Mouse (Mus musculus) hindbrain, postnatal 0 days (tissue): ENCODE measurements around the gene Mafg. TPM values are rescaled to one million over a fixed set of nuclear protein-coding genes. Genes with fewer than 3 reads are reported as not detected.

Source experiments
- ATAC-seq: fragments of 200-750 bp; cut with Nextera tagmentation; 2 replicates; pipeline ENCODE4 v1.8.0; 2017; ENCODE audit warnings: mild to moderate bottlenecking, moderate TSS enrichment, moderate library complexity
- DNase-seq: peaks from one replicate; pipeline ENCODE4 v3.0.0-alpha.2; 2015; ENCODE audit warnings: low spot score
- H3K27ac ChIP-seq: fragments of 300-500 bp; sonication (generic); 2 replicates; pipeline ENCODE4 v1.5.1; 2014; ENCODE audit warnings: mild to moderate bottlenecking
- H3K27me3 ChIP-seq: fragments of 300-500 bp; sonication (generic); 2 replicates; pipeline ENCODE4 v1.6.1; 2014; ENCODE audit warnings: low read length, mixed read lengths; ENCODE audit not compliant: insufficient read depth
- H3K36me3 ChIP-seq: fragments of 300-500 bp; sonication (generic); 2 replicates; pipeline ENCODE4 v1.6.1; 2014; ENCODE audit warnings: low read length, mixed read lengths; ENCODE audit not compliant: insufficient read depth
- H3K4me1 ChIP-seq: fragments of 300-500 bp; sonication (generic); 2 replicates; pipeline ENCODE4 v1.6.1; 2014; ENCODE audit warnings: antibody characterized with exemption, low read length, mixed read lengths; ENCODE audit not compliant: insufficient read depth
- H3K4me2 ChIP-seq: fragments of 300-500 bp; sonication (generic); 2 replicates; pipeline ENCODE4 v1.6.1; 2014; ENCODE audit warnings: low read depth, mild to moderate bottlenecking, low read length, moderate library complexity, mixed read lengths
- H3K4me3 ChIP-seq: fragments of 300-500 bp; sonication (generic); 2 replicates; pipeline ENCODE4 v1.5.1; 2014; ENCODE audit warnings: low read length
- H3K9ac ChIP-seq: fragments of 300-500 bp; sonication (generic); replicated peaks from 2 replicates; pipeline ENCODE4 v1.6.1; 2014; ENCODE audit warnings: mild to moderate bottlenecking, low read length, moderate library complexity, mixed read lengths
- H3K9me3 ChIP-seq: fragments of 300-500 bp; sonication (generic); 2 replicates; pipeline ENCODE4 v1.6.1; 2016; ENCODE audit warnings: low read length, mixed read lengths
- CTCF ChIP-seq: IDR thresholded peaks from 2 replicates; pipeline ENCODE4 v1.5.1; 2016; ENCODE audit warnings: antibody characterized with exemption, control low read depth, low read depth
- WGBS: fragments of 180-500 bp; shearing (Covaris S2); extraction: QIAGEN DNeasy Blood & Tissue Kit; methylation state at CpG from one replicate; pipeline ENCODE4 v1.1.7; 2014; 5-methylcytosine and 5-hydroxymethylcytosine counted together
- microRNA-seq, 2 experiments: library from miRNA; unstranded; fragments of <30 nt; microRNA quantifications; one replicate each; pipeline ENCODE4; 2016
- polyA plus RNA-seq: library from polyadenylated mRNA; unstranded; fragments of >200 nt; fragmentation: Nextera tagmentation; extraction: Ambion mirVana; gene quantifications from 2 replicates; pipeline ENCODE4 v1.2.1, GENCODE M21; 2015
- total RNA-seq: library from RNA; depleted of rRNA; stranded (reverse); fragments of >200 nt; gene quantifications from 2 replicates; pipeline ENCODE4 v1.2.3, GENCODE M21; 2014; rRNA removed

The Mafg gene
- total and polyA plus RNA-seq, 2 experiments from 2014 or later, result 38.9 to 39.3 TPM

DNA sequence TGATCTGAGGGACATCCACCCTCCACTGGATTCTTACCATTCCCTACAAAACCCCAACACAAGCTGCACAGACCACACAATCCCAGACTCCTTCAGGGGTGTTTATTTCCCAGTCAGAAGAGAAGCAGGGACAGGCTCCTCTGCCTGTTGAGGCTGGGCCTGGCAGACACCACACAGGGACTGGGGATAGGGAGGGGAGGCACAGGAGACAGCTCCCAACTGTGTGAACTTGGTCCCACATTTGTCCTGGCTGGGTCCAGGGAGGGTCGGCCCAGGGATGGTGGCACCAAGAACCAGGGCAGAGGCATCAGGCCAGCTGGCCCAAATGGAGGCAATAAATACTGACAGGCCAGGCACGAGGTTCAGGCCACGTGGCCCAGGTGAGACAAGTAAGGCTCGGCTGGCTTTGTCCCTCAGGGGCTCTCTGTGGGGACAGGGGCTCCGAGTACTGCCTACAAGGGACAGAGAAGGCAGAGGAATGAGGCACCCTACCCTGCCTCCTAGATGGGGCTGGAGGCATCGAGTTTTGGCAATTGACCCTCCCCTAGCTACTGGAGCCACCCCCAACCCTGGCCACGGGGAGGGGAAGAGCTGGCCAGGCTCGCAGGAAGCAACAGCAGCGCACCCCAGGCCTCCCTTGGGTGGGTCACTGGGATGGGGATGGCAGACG lies 55.2 kb downstream of the Mafg start:
- DNase-seq, result no peak
- H3K36me3 ChIP-seq, result peaks cover 24% of the 10 kb centered on the region
- TF ChIP-seq CTCF, result no peak
- no peak for ATAC-seq
- 86% methylated on average over 10 of the region's 10 CpGs for WGBS
- no peak overlapping the region for H3K9ac ChIP-seq
- H3K4me2 ChIP-seq, result no peak overlapping the region
- H3K4me3 ChIP-seq, result no peak overlapping the region
- H3K4me1 ChIP-seq, result peaks cover 18% of the 10 kb centered on the region
- H3K9me3 ChIP-seq, result no peaks in the 10 kb centered on the region
- H3K27ac ChIP-seq, result no peak overlapping the region
- no peaks in the 10 kb centered on the region for H3K27me3 ChIP-seq

DNA sequence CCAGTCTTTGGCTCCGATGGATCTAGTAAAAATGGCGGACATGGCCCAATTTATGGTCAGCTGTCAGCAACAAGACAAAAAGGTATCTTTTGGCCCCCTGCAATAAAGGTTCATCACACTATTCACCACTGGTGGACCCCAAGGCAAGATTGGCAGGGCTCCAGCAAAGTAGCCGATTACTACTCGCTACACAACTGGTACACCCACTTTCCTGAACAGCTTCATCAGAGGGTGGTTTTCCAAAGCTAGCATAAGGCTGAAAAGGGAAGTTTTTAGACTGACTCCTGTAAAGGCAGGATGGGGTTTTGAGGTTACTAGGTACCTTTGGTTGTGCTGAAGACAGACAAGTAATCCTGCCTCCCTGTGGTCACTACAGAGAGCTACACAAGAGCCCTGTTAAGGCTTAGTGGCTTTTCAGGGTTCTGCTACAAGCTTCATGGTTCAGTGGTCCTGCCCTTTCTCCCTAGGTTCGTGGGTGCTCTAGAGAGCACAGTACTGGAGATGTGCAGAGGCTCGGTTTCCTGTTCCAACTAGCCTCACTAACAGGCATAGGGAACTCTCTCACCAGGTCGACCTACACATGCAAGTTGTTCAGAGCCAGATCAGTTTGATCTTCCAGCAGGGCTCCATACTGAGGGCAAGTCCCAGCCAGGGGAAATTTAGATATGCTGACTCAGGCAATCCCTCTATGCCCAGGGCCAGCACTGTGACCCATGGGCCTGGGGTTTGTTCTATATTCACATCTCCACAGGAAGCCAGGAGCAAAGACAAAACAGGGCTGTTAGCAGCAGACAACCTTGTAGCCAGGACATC lies 56.0 kb downstream of the Mafg start:
- WGBS, result 78% methylated on average over 7 of the region's 7 CpGs
- DNase-seq, result peak; percentile 63

GRCm38 (mm10) chr11:120576365-120576981 lies 56.9 kb downstream of the Mafg start:
- peaks cover 24% of the 10 kb centered on the region for H3K36me3 ChIP-seq
- no peak overlapping the region for H3K4me3 ChIP-seq
- no peak overlapping the region for H3K9ac ChIP-seq
- 93% methylated on average over 3 of the region's 3 CpGs for WGBS
- no peaks in the 10 kb centered on the region for H3K27me3 ChIP-seq
- peaks cover 16% of the 10 kb centered on the region for H3K4me1 ChIP-seq
- no peak overlapping the region for H3K4me2 ChIP-seq
- no peak for DNase-seq
- ATAC-seq, result no peak
- H3K9me3 ChIP-seq, result no peaks in the 10 kb centered on the region
- H3K27ac ChIP-seq, result no peak overlapping the region
- TF ChIP-seq CTCF, result no peak

More for the DNA sequence above, 56.0 kb downstream of the Mafg start:
- Histone ChIP-seq H3K36me3 (peaks cover 24% of the 10 kb centered on the region), H3K4me2 (no peak overlapping the region), H3K4me1 (peaks cover 18% of the 10 kb centered on the region), H3K27me3 (no peaks in the 10 kb centered on the region), H3K9ac (no peak overlapping the region), H3K27ac (no peak overlapping the region), H3K9me3 (no peaks in the 10 kb centered on the region), H3K4me3 (no peak overlapping the region)
- no peak for ATAC-seq
- peak; percentile 68 for TF ChIP-seq CTCF

- Histone ChIP-seq H3K27me3 (no peaks in the 10 kb centered on the region), H3K4me2 (no peak overlapping the region), H3K36me3 (peaks cover 27% of the 10 kb centered on the region), H3K27ac (no peak overlapping the region), H3K4me3 (no peak overlapping the region), H3K9me3 (no peaks in the 10 kb centered on the region), H3K9ac (no peak overlapping the region), H3K4me1 (peaks cover 20% of the 10 kb centered on the region)
- TF ChIP-seq CTCF, result no peak
- ATAC-seq (no peak), DNase-seq (no peak)
These were observed 57.5 kb downstream of the Mafg start for GRCm38 (mm10) chr11:120575940-120576339.

Small RNAs within 50 kb of the gene (microRNA-seq; reads per million reads assigned to microRNA genes)
- gene Mir6936, result 0.72 to 1.2 reads per million in 2 experiments

Other genes starting within 250 kb of the Mafg start
Only the 30 nearest of the 32 such genes appear.
- gene Pde6g, start 180.1 kb downstream of the Mafg start, total RNA-seq, result not detected in 2 replicates
- 0.23 TPM in 1 of 2 replicates, not detected in the other for gene Pde6g, start 180.1 kb downstream of the Mafg start, polyA plus RNA-seq
- gene Oxld1, start 175.5 kb downstream of the Mafg start, total RNA-seq, result 11.7 and 11.9 TPM in 2 replicates
- gene Oxld1, start 175.5 kb downstream of the Mafg start, polyA plus RNA-seq, result 13.3 and 13.6 TPM in 2 replicates
- 10.4 and 15.4 TPM in 2 replicates for gene Ccdc137, start 175.5 kb downstream of the Mafg start, total RNA-seq
- 17.3 and 18.7 TPM in 2 replicates for gene Ccdc137, start 175.5 kb downstream of the Mafg start, polyA plus RNA-seq
- gene Arl16, start 166.0 kb downstream of the Mafg start, total RNA-seq, result 67.2 and 113 TPM in 2 replicates
- gene Arl16, start 166.0 kb downstream of the Mafg start, polyA plus RNA-seq, result 71.2 and 73.0 TPM in 2 replicates
- 37.5 and 52.4 TPM in 2 replicates for gene Mrpl12, start 149.0 kb downstream of the Mafg start, total RNA-seq
- 147 and 155 TPM in 2 replicates for gene Mrpl12, start 149.0 kb downstream of the Mafg start, polyA plus RNA-seq
- 41.3 and 52.5 TPM in 2 replicates for gene Slc25a10, start 141.8 kb downstream of the Mafg start, total RNA-seq
- 28.0 and 28.8 TPM in 2 replicates for gene Slc25a10, start 141.8 kb downstream of the Mafg start, polyA plus RNA-seq
- gene Gcgr, start 102.9 kb downstream of the Mafg start, total RNA-seq, result 0.99 and 3.1 TPM in 2 replicates
- 1.0 TPM in 2 replicates for gene Gcgr, start 102.9 kb downstream of the Mafg start, polyA plus RNA-seq
- 144 and 192 TPM in 2 replicates for gene Mcrip1, start 83.9 kb downstream of the Mafg start, total RNA-seq
- gene Mcrip1, start 83.9 kb downstream of the Mafg start, polyA plus RNA-seq, result 250 and 257 TPM in 2 replicates
- not detected in 2 replicates for gene Ppp1r27, start 82.5 kb downstream of the Mafg start, total RNA-seq
- not detected in 2 replicates for gene Ppp1r27, start 82.5 kb downstream of the Mafg start, polyA plus RNA-seq
- 147 and 174 TPM in 2 replicates for gene P4hb, start 60.3 kb downstream of the Mafg start, total RNA-seq
- 222 TPM in 2 replicates for gene P4hb, start 60.3 kb downstream of the Mafg start, polyA plus RNA-seq
- gene Arhgdia, start 52.0 kb downstream of the Mafg start, total RNA-seq, result 252 and 297 TPM in 2 replicates
- 403 and 425 TPM in 2 replicates for gene Arhgdia, start 52.0 kb downstream of the Mafg start, polyA plus RNA-seq
- 95.2 and 114 TPM in 2 replicates for gene Alyref, start 35.2 kb downstream of the Mafg start, total RNA-seq
- gene Alyref, start 35.2 kb downstream of the Mafg start, polyA plus RNA-seq, result 185 and 189 TPM in 2 replicates
- gene Anapc11, start 35.2 kb downstream of the Mafg start, total RNA-seq, result 38.0 and 39.6 TPM in 2 replicates
- gene Anapc11, start 35.2 kb downstream of the Mafg start, polyA plus RNA-seq, result 198 and 200 TPM in 2 replicates
- gene Npb, start 25.1 kb downstream of the Mafg start, total RNA-seq, result 0.78 TPM in 1 of 2 replicates, not detected in the other
- 1.8 and 3.0 TPM in 2 replicates for gene Npb, start 25.1 kb downstream of the Mafg start, polyA plus RNA-seq
- 120 and 142 TPM in 2 replicates for gene Pcyt2, start 15.7 kb downstream of the Mafg start, total RNA-seq
- 125 and 143 TPM in 2 replicates for gene Pcyt2, start 15.7 kb downstream of the Mafg start, polyA plus RNA-seq
- gene Sirt7, start 8.4 kb downstream of the Mafg start, total RNA-seq, result 30.8 and 32.8 TPM in 2 replicates
- 32.3 and 38.3 TPM in 2 replicates for gene Sirt7, start 8.4 kb downstream of the Mafg start, polyA plus RNA-seq
- gene Pycr1, start 10.2 kb upstream of the Mafg start, total RNA-seq, result 9.0 and 9.3 TPM in 2 replicates
- 13.2 and 13.8 TPM in 2 replicates for gene Pycr1, start 10.2 kb upstream of the Mafg start, polyA plus RNA-seq
- 1.4 and 1.5 TPM in 2 replicates for gene Myadml2, start 14.6 kb upstream of the Mafg start, total RNA-seq
- 1.3 and 1.5 TPM in 2 replicates for gene Myadml2, start 14.6 kb upstream of the Mafg start, polyA plus RNA-seq
- 6.9 and 10.3 TPM in 2 replicates for gene Notum, start 27.6 kb upstream of the Mafg start, total RNA-seq
- gene Notum, start 27.6 kb upstream of the Mafg start, polyA plus RNA-seq, result 3.0 and 4.1 TPM in 2 replicates
- gene Aspscr1, start 39.4 kb upstream of the Mafg start, total RNA-seq, result 105 and 130 TPM in 2 replicates
- gene Aspscr1, start 39.4 kb upstream of the Mafg start, polyA plus RNA-seq, result 143 and 148 TPM in 2 replicates
- gene Cenpx, start 80.1 kb upstream of the Mafg start, total RNA-seq, result 57.6 and 78.6 TPM in 2 replicates
- 99.7 and 100 TPM in 2 replicates for gene Cenpx, start 80.1 kb upstream of the Mafg start, polyA plus RNA-seq
- gene Lrrc45, start 80.3 kb upstream of the Mafg start, total RNA-seq, result 35.4 and 49.1 TPM in 2 replicates
- gene Lrrc45, start 80.3 kb upstream of the Mafg start, polyA plus RNA-seq, result 41.7 and 44.3 TPM in 2 replicates
- gene Rac3, start 87.9 kb upstream of the Mafg start, total RNA-seq, result 669 and 698 TPM in 2 replicates
- 593 and 639 TPM in 2 replicates for gene Rac3, start 87.9 kb upstream of the Mafg start, polyA plus RNA-seq
- 16.1 and 17.6 TPM in 2 replicates for gene Dcxr, start 93.7 kb upstream of the Mafg start, total RNA-seq
- gene Dcxr, start 93.7 kb upstream of the Mafg start, polyA plus RNA-seq, result 20.2 and 21.3 TPM in 2 replicates
- gene Cbr2, start 98.5 kb upstream of the Mafg start, total RNA-seq, result 4.7 and 6.1 TPM in 2 replicates
- 3.5 and 4.0 TPM in 2 replicates for gene Cbr2, start 98.5 kb upstream of the Mafg start, polyA plus RNA-seq
- 0.42 and 1.3 TPM in 2 replicates for gene Hmga1b, start 129.2 kb upstream of the Mafg start, total RNA-seq
- gene Hmga1b, start 129.2 kb upstream of the Mafg start, polyA plus RNA-seq, result 1.9 and 2.5 TPM in 2 replicates
- 93.6 and 97.0 TPM in 2 replicates for gene Rfng, start 150.6 kb upstream of the Mafg start, total RNA-seq
- gene Rfng, start 150.6 kb upstream of the Mafg start, polyA plus RNA-seq, result 94.6 and 107 TPM in 2 replicates
- gene Gps1, start 150.7 kb upstream of the Mafg start, total RNA-seq, result 304 and 314 TPM in 2 replicates
- 234 and 242 TPM in 2 replicates for gene Gps1, start 150.7 kb upstream of the Mafg start, polyA plus RNA-seq
- 36.3 and 48.5 TPM in 2 replicates for gene Dus1l, start 162.8 kb upstream of the Mafg start, total RNA-seq
- gene Dus1l, start 162.8 kb upstream of the Mafg start, polyA plus RNA-seq, result 40.4 and 42.2 TPM in 2 replicates
- gene Fasn, start 190.9 kb upstream of the Mafg start, total RNA-seq, result 474 and 499 TPM in 2 replicates
- gene Fasn, start 190.9 kb upstream of the Mafg start, polyA plus RNA-seq, result 48.9 and 54.4 TPM in 2 replicates